Mouse (Mus musculus) cerebellum, adult 11-12 months (tissue): Measurements from ENCODE around the gene Nr2c2.

Source experiments
- DNase-seq: peaks from one replicate; pipeline ENCODE4 v3.0.0; 2022

The Nr2c2 gene

DNA sequence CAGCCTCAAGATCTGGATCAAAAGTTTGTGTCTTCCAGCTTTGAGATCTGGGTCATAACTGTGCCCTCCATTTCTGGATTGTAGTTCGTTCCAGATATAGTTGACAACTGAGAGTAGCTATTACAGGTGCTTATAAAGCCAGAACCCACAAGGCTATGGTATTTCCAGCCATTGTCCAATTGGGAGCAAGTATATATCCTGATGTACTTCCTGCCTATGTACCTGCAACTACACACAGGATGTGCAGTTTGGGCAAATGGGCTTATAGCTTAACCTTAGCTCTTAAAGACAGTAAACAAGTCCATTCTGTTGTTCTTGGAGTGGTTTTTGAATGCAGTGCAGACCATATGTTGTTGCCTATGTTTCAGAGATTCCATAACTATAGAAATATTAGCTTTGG lies 40.3 kb downstream of the Nr2c2 start:
- no peak for DNase-seq

DNA sequence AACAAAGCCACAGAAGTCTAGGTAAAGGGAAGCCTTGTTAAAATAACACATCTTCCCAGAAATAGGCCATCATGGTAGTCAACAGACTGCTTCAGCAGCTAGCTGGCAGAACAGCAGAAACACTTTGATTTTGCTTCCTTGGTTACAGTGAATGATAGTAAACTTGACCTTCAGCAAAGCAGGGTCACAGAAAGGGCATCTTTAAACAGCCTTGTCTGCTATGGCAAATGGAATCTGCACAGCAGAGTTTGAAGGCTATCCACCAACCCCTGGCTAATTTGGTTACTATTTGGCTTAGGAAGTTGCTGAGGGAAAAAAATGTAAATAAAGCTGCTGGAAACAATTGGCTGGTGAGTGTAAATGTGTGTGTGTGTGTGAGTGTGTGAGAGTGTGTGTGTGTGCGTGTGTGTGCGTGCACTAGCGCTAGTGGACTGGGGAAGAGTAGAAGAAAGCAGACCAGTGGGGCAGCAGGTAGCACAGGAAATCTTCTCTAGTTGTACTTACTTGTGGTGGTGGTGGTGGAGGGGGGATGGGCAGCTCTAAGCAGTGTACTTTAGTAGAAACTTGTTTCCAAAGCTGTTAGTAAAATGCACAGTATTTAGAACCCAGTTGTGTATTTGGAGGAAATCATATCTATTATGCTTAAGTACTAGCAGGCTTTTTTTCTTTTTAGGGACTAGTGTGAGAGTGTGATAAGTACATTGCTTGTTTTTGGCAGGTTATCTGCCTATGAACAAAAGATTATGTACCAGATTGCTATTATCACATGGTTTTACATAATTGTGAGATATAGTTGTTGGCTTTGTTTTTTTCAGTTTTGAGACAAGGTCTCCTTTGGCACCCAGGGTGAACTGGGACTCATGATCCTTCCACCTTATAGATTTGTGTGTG lies 41.1 kb downstream of the Nr2c2 start:
- no peak for DNase-seq

DNA sequence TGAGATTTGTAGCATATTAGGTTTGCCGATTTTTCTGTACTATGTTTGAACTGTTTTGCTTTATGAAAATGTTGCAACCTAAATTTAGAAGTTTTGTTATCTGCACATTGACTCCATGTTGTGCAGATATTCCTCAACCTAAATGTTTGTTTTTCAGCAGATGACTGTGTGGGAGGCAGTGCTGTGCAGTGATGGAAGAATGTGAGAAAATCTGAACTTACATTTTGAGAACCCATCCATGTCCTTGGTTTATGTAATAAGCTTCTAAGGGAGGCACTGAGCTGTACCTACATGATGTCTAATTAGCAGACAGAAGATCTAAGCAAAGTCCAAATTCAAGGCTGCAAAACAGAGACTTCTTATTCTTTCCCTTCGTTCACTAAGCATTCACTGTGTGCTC lies 42.4 kb downstream of the Nr2c2 start:
- DNase-seq: no peak

DNA sequence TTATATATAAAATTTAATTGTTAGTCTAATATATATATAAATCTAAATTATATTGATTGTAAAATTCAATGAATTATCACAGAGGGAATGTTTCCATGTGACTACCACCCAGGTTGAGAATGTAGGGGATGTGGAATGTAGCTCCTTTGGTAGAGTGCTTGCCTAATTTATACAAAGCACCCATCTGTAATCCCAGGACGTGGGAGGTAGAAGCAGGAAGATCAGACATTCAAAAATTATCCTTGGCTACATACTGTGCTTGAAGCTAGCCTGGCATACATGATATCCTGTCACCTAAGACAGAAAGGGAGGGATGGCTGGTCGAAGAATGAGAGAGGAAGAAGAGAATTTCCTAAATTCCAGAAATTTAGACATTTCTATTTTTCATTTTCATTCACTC lies 45.2 kb downstream of the Nr2c2 start:
- DNase-seq: no peak

DNA sequence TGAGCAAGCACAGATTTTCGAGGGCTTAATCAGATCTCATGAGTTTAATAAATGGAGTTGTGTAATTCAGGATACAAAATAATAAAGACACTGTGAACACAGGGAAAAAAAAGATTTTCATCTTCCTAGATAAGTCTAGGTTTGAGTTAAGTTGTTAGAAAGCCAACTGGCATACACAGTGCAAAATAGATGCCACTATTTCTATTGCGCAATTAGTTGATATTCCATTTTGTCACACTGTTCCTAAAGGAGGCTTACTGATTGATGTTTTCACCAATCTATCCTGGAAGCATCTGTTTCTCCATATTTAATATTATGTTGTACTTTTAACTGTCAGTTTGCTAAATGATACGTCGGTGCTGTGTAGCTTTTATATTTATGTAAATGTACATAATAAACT lies 54.7 kb downstream of the Nr2c2 start:
- no peak for DNase-seq

DNA sequence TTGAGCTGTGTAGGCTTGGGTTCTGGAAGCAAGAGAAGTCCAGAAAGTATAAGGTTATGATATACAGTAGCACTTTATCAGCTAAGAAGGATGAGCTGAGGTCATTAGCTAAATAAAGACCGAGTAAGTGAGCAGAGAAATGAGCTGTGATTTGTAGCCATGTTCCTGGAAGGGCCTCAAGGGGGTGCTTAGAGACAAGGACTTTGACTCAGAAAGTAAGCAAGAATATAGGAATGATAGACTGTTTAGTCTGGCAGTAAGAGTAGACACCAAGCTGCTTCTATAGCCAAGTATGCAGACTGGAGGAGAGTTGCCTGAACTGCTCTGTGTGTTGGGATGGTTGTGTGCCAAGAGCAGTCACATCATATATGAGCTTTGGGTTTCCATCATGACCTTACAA lies 62.6 kb downstream of the Nr2c2 start:
- DNase-seq: no peak

DNA sequence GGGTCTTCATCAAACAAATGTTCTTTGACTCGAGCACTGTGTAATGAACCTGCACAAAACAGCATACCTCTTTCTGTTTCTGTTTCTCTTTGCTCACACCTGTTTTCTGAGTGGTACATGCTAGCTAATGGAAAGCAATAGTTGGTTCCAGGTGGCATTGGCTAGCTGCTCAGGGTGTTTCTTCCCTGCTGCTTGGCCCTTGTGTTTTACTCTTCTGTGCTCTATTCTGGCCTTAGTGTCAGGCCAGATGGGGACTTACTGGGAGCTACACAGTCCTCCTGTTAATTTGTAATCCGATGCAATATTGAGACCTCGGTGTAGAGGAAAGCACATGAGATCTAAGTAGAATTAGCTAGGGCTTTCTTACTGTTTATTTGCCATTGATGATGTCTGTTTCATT lies 67.6 kb downstream of the Nr2c2 start:
- DNase-seq: peak; percentile 48

DNA sequence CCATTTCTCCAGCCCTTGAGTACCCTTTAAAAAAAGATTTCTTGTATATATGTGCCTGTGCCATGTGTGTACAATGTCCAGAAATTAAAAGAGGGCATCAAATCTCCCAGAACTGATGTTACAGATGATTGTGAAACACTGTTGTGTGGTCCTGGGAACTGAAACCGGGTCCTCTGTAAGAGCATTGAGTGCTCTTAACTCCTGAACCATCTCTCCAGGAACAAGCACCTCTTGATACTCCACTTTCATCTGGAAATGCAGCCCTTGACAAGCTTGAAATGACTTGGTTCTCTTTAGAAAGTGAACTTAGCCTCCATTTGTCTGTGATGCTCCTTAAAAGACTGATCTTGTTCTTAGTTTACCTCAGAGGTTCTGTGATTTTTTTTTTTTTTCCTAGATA lies 71.5 kb downstream of the Nr2c2 start:
- no peak for DNase-seq

DNA sequence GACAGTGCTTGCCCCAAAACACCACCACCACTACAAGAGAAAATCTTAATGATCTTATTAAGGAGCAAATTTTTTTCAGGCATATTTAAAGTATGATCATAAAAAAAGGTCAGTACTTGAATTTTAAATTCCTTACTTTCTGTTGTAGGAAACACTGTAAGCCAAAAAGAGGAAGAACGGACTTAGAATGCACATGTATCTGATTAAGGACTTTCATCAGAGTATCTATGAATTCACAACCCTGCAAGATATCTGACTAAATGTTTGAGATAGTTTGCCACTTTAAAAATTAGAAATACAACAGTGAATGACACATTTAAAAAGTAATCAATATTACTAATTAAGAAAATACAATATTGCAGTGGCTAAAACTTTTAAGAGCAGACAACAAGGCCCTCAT lies 85.3 kb downstream of the Nr2c2 start:
- no peak for DNase-seq

DNA sequence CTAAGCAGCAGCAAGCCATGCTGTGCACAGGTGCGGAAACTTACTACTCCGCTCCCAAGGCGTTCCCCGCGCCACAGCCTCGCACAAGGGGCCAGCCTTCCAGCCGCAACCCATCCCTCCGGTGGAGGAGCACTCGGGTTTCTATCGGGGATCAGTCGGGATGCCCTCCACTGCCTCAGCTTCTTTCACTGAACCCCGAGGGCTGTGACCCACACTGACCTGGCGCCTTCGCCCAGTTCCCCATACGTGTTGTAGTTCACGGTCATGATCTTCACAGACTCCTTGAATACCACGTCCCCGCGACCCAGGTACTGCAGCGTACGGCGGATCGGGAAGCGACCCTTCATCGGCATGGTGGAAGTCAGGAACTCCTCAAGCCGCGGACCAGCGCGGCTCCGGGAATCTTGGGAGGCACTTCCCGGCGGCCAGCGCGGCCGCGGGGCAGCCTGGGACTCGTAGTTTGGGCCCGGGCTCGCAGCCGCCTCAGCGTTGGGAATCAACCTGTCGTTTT lies 92.5 kb downstream of the Nr2c2 start, which contains the start of gene Mrps25:
TSS of gene Mrps25 (minus strand) at position 413 of the 511 bp plus-strand sequence.
- DNase-seq: peak; percentile 66

DNA sequence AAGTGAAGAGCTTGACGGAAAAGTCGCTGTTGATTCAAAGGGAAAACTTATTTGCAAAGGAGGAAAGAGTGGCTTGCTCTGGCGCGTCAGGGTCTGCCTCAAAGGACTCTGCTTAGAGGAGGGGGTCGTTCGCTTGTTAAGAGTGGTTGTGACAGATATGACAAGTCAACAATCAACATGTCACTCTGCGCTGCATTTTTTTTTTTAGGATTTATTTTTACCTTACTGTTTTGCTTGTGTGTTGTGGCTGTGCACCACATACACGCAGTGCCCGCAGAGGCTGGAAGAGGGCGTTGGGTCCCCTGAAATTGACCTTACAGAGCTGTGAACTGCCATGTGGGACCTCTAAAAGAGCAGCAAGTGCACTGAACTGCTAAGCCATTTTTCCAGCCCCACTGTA lies 93.0 kb downstream of the Nr2c2 start:
- DNase-seq: no peak

DNA sequence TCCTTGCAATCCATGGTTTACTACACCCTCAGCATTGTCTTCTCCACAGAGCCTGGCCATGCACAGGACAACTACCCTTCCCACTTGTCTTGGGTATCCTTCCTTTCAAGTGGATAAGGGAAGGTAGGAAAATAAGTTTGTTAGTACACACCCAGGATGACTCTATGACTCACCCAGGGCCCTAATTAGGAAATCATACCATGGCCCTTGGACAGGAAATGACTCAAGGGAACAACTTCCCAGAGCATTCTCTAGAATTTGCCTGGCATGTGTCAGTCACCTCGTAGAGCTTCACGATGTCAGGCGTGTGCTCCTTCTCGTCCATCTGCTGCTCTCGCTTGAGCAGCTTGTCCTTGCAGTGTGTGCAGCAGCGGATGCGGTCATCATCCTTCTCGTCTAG lies 108.2 kb downstream of the Nr2c2 start:
- no peak for DNase-seq

DNA sequence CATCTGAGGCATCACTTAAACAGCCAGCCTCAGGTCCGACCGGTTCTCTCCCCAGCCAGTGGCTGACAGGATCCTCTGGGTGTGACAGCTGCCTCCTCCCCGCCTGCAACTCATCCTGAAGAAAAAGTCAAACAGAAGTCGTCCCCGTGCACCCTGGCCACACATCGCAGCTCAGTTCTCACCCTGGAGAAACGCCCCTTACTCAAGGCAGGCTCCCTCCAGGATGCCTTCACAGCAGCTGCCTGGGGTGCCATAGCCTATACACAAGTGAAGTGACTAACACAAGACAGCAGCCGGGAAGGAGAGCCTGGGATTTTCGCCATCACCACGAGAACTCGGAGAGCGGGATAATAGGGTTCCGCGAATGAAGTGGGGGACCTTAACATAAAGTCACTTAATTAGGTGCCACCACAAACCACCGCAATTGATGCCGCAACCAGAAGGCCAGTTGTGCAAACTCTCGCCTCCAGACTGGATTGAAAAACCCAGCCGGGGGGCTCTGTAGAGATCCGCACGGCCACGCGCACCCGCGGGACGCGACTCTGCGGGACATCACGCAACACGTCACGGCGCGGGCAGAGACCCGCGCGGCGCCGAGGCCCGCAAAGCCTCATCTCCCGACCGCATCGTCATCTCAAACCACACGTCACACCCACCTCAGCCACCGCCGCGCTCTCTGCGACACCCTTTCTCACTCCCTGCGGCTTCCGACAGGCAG lies 123.0 kb downstream of the Nr2c2 start:
- DNase-seq: peak; percentile 26

DNA sequence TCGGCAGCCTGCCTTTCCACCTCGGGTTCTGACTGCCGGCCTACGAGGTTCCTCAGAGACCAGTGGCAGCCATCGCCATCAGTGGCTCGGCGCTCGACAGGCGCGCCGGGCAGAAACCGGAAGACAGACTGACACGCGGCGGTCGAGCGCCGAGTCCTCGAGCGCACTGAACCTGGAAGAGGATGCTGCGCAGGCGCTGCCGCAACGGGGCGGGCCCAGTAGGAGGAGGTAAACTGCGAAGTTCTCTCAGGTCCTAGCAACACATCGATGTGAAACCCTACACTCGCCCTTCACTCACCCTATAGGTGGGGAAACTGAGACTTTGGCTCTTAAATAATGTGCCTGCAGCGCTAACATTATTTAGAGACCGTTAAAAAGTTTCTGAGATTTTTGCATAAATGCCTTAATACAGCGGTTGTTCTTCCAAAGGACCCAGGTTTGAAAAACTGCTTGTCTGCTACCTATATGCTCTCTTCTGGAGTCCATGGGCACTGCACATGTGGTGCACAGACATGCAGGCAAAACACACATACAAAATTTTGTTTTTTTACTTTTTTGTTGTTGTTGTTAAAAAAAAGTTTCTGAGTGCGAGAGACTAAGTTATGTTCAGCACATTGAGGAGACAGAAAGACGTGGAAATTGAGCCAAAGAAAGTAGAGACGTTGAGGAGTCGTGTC lies 123.7 kb downstream of the Nr2c2 start, which contains the start of gene Rbsn:
TSS of gene Rbsn (minus strand) at position 153 of the 677 bp plus-strand sequence.
- DNase-seq: peak; percentile 90

DNA sequence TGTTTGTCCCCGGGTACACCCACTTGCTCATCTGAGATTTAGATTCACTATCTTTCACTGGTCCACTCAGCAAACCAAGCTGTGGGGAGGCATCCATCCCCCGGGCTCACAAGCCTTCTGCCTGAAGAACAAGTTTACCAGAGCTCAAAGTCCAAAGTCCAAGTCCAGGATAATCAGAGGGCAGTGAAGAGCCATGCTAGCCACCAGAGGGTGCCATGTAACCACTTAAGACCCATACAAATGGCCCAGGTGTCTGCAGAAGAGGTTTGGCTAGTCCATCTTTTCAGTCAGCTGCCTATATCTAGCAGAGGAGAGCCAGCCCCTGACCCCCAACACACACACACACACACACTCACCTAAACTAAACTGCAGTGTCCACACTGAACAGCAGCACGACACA lies 128.3 kb downstream of the Nr2c2 start:
- no peak for DNase-seq

DNA sequence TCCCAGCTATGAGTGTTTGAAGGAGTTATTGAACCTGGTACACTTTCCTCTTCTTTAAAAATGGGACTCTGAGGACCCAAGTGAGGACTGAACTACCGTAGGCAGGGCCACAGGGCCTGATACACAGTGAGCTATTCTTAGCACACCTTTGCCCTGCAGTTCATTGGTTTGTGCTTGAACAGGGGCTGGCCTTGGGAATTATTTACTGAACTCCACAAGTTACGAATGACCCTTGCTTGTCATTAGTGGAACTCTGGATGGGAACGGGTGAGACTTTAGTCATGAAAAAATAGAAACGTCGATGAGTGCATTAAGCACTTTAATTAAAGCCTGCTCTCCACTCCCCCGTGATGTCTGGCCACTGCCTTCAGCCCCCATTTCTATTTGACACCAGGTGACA lies 130.4 kb downstream of the Nr2c2 start:
- DNase-seq: no peak

DNA sequence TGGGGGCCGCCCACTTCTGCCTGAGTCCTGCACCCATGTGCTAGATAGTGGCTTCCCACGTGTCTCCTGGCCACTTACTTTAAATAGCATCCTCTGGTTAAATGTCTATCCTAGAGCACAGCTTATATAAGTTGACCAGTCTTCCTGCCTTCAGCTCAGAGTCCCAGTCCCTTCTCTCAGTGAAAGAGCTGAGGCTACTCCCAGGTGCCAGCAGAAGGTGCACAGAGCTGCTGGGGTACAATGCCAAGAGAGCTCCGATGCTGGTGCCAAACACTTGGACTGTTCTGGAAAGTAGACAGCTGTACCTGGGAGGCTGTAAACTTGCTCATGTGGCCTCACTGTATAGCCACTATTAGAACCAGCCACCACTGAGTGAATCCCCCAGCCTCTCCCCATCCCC lies 130.8 kb downstream of the Nr2c2 start:
- no peak for DNase-seq
